Mouse (Mus musculus) neural tube, embryonic 15.5 days (tissue): ENCODE results near the gene Havcr1. TPM values are rescaled to one million over a fixed set of nuclear protein-coding genes. Genes with fewer than 3 reads are reported as not detected.

Experiments
- polyA plus RNA-seq: library from polyadenylated mRNA; unstranded; fragments of >200 nt; fragmentation: Nextera tagmentation; extraction: Ambion mirVana; gene quantifications from 2 replicates; pipeline ENCODE4 v1.2.1, GENCODE M21; 2015

The Havcr1 gene
- polyA plus RNA-seq, 1 experiment from 2014 or later, result 0.09 TPM

Other genes with a start within 250 kb of the Havcr1 start
- gene Gm12169, start 210.9 kb upstream of the Havcr1 start, polyA plus RNA-seq, result not detected in 2 replicates
- not detected in 2 replicates for gene BC053393, start 163.5 kb upstream of the Havcr1 start, polyA plus RNA-seq
- gene Dppa1, start 105.8 kb upstream of the Havcr1 start, polyA plus RNA-seq, result not detected in 2 replicates
- gene Timd2, start 28.0 kb upstream of the Havcr1 start, polyA plus RNA-seq, result not detected in 2 replicates
- gene Timd4, start 75.7 kb downstream of the Havcr1 start, polyA plus RNA-seq, result 0.40 TPM in 1 of 2 replicates, not detected in the other